Mouse (Mus musculus) forebrain, embryonic 11.5 days (tissue): ENCODE measurements around the gene Mcmbp. TPM values are rescaled to one million over a fixed set of nuclear protein-coding genes. Genes with fewer than 3 reads are reported as not detected.

Experiments
- ATAC-seq: fragments of 200-750 bp; cut with Nextera tagmentation; replicated peaks from 2 replicates; pipeline ENCODE4 v1.8.0; 2017; ENCODE audit warnings: moderate TSS enrichment; ENCODE audit not compliant: low FRiP score
- DNase-seq: peaks from one replicate; pipeline ENCODE4 v3.0.0-alpha.2; 2017; ENCODE audit warnings: low spot score
- H3K27ac ChIP-seq: fragments of 300-500 bp; sonication (generic); 2 replicates; pipeline ENCODE4 v1.5.1; 2014; ENCODE audit warnings: low read depth, low read length
- H3K27me3 ChIP-seq: fragments of 300-500 bp; sonication (generic); 2 replicates; pipeline ENCODE4 v1.6.1; 2014; ENCODE audit warnings: mild to moderate bottlenecking, low read length, mixed read lengths; ENCODE audit not compliant: control insufficient read depth, insufficient read depth
- H3K36me3 ChIP-seq: fragments of 300-500 bp; sonication (generic); 2 replicates; pipeline ENCODE4 v1.6.1; 2014; ENCODE audit warnings: mild to moderate bottlenecking, low read length, moderate library complexity, mixed read lengths; ENCODE audit not compliant: control insufficient read depth, insufficient read depth
- H3K4me1 ChIP-seq: fragments of 300-500 bp; sonication (generic); replicated peaks from 2 replicates; pipeline ENCODE4 v1.6.1; 2014; ENCODE audit warnings: low read length, mixed read lengths; ENCODE audit not compliant: control insufficient read depth, insufficient read depth
- H3K4me2 ChIP-seq: fragments of 300-500 bp; sonication (generic); 2 replicates; pipeline ENCODE4 v1.6.1; 2014; ENCODE audit warnings: low read depth, mild to moderate bottlenecking, low read length, moderate library complexity, mixed read lengths; ENCODE audit not compliant: severe bottlenecking
- H3K4me3 ChIP-seq: fragments of 300-500 bp; sonication (generic); 2 replicates; pipeline ENCODE4 v1.5.1; 2014; ENCODE audit warnings: low read depth, low read length
- H3K9ac ChIP-seq: fragments of 300-500 bp; sonication (generic); 2 replicates; pipeline ENCODE4 v1.6.1; 2014; ENCODE audit warnings: low read length
- H3K9me3 ChIP-seq: fragments of 300-500 bp; sonication (generic); 2 replicates; pipeline ENCODE4 v1.6.1; 2016; ENCODE audit warnings: low read length, mixed read lengths; ENCODE audit not compliant: control insufficient read depth
- WGBS: fragments of 180-500 bp; shearing (Covaris S2); extraction: QIAGEN DNeasy Blood & Tissue Kit; methylation state at CpG from one replicate; pipeline ENCODE4 v1.1.7; 2014; 5-methylcytosine and 5-hydroxymethylcytosine counted together
- polyA plus RNA-seq: library from polyadenylated mRNA; unstranded; fragments of >200 nt; fragmentation: Nextera tagmentation; extraction: Ambion mirVana; gene quantifications from 2 replicates; pipeline ENCODE4 v1.2.1, GENCODE M21; 2014

Gene Mcmbp
- polyA plus RNA-seq: 86.1 and 90.8 TPM in 2 replicates

DNA sequence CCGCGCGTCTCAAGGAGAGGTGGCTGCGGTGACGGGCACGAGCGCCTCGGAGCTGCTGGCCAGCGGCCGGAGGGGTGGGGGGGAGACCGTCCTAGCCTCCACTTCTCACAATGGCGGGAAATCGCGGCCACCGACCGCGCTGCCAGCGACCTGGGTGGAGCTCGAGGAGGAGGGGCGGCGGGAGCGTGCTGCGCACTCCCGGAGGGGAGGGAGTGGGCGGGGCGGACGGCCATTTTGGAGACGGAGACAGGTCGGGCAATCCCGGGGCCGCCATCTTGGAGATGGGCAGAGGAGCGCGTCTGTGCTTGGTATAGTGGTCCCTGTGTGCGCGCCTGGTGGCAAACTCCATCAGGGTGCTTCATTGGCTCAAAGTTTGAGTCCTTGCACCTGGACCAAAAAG is at the start of gene Mcmbp:
TSS of gene Mcmbp (minus strand) at position 162 of the 400 bp plus-strand sequence.
- DNase-seq: peak; percentile 99
- H3K9me3 ChIP-seq: no peaks in the 10 kb centered on the region
- peak within 1 kb of the TSS; percentile 97 for H3K9ac ChIP-seq
- ATAC-seq: peak; percentile 89
- no peaks in the 10 kb centered on the region; the same call in 1 of the 2 replicates for H3K4me1 ChIP-seq
- no peaks in the 10 kb centered on the region for H3K36me3 ChIP-seq
- H3K4me2 ChIP-seq: peak within 1 kb of the TSS; percentile 77
- WGBS: under 1% methylated on average over 32 of the region's 35 CpGs
- H3K27ac ChIP-seq: peak within 1 kb of the TSS; percentile 74
- peak within 1 kb of the TSS; percentile 99 for H3K4me3 ChIP-seq
- H3K27me3 ChIP-seq: no peaks in the 10 kb centered on the region

DNA sequence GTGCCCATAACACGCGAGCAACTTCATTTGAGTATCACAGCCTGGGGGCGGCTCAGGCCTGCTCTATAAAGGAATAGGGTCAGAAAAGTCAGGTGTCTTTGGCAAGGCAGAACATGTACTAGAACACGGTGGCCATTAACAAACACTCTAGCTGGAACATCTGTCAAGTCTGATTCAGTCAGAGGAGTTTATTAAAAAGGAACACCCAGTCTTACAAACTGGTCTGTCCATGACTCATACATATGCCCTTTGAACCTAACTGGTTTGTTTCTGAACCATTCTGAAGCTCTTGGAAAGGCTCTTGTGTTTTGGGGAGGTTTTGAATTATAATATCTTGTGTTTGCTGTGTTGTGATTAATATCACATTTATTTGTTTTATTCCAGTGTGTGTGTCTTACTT is 49.8 kb upstream of the Mcmbp start:
- 88% methylated on average over 4 of the region's 4 CpGs for WGBS

DNA sequence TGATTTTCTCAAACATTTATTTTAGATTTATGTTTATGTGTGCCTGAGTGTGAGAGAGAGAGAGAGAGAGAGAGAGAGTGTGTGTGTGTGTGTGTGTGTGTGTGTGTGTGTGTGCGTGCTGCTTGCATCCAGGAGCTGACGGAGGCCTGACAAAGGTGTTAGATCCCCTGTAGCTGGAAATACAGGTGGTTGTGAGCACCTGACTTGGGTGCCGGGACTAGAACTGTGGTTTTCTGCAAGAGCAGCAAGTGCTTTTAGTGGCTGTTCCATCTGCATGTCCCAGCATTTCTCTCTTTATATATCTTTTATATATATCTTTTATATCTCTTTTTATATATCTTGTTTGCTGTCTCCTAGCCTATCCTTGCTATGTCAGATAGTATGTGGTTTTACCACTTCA is 41.6 kb upstream of the Mcmbp start:
- Histone ChIP-seq H3K27ac (no peak overlapping the region), H3K27me3 (no peaks in the 10 kb centered on the region), H3K4me1 (no peaks in the 10 kb centered on the region), H3K36me3 (peaks cover 4% of the 10 kb centered on the region; the same call in 1 of the 2 replicates), H3K9me3 (no peaks in the 10 kb centered on the region), H3K4me2 (no peak overlapping the region), H3K9ac (no peak overlapping the region), H3K4me3 (no peak overlapping the region)
- DNase-seq (no peak), ATAC-seq (no peak)
- WGBS: 97% methylated on average over 3 of the region's 3 CpGs

More for the DNA sequence above, 49.8 kb upstream of the Mcmbp start:
- Histone ChIP-seq H3K4me1 (no peaks in the 10 kb centered on the region), H3K9me3 (no peaks in the 10 kb centered on the region), H3K36me3 (no peaks in the 10 kb centered on the region), H3K4me3 (no peak overlapping the region), H3K27me3 (no peaks in the 10 kb centered on the region), H3K27ac (no peak overlapping the region), H3K9ac (no peak overlapping the region), H3K4me2 (no peak overlapping the region)
- DNase-seq: no peak
- ATAC-seq: no peak

DNA sequence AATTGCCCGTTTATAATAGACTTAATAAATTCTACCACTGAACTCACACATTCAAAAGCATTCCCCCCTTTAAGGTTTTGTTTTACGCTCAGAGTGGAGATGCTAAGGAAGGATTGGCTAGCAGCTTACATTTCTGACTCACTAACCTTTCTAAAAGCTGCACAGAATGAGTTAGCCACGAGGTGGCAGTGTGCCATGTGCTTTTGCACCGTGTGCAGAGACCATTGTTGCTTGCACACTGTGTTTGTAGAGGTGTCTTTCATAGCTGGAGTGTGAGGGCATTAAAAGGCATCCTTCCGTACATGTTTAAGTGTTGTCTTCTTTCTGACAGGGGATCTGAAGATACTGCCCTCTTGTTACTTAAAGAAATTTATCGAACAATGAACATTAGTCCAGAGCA is 39.0 kb upstream of the Mcmbp start:
- H3K9ac ChIP-seq: no peak overlapping the region
- no peaks in the 10 kb centered on the region for H3K4me1 ChIP-seq
- H3K4me2 ChIP-seq: no peak overlapping the region
- ATAC-seq (0 out of 2 replicates have a peak, but pooled peaks have one; percentile 39), DNase-seq (peak; percentile 68)
- H3K27ac ChIP-seq: no peak overlapping the region
- H3K27me3 ChIP-seq: no peaks in the 10 kb centered on the region
- H3K4me3 ChIP-seq: no peak overlapping the region
- H3K36me3 ChIP-seq: peaks cover 4% of the 10 kb centered on the region; the same call in 1 of the 2 replicates
- 48% methylated on average over 6 of the region's 6 CpGs for WGBS
- no peaks in the 10 kb centered on the region for H3K9me3 ChIP-seq

DNA sequence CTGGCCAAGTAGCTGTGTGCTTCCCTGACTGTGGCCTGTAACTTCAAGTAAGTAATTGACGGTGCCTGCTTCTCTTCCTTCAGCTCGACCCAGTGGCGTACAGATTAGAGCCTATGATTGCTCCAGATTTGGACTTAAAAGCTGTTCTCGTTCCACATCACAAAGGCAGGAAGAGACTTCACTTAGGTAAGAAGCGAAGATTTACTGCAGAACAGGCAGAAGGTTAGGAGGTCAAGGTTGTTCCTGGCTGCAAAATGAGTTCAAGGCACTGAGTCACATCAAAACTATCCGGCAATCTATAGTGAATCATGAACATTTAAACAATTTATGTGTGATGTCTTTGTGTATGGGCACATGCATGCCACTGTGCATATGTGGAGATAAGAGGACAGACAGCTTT is 36.9 kb upstream of the Mcmbp start:
- no peak for ATAC-seq

DNA sequence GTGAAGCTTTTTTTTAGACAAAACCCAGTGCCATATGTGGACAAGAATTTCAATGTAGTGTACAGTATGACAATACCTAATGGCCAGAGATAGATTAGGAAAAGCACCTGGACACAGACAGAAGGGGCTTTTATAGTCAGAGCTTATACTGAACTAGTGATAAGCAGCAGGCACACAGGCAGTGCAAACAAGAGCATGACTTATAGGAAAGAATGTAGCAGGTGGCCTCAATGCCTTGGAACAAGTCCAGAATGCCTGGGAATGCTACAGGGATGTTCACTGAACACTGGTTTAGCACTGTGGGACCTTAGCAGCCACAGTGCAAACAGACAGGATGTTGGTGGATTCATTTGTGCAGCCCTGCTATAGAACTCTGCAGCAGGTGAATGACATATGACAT is 26.4 kb upstream of the Mcmbp start:
- DNase-seq: no peak
- H3K27ac ChIP-seq: no peak overlapping the region
- no peak overlapping the region for H3K9ac ChIP-seq
- H3K27me3 ChIP-seq: no peaks in the 10 kb centered on the region
- H3K4me1 ChIP-seq: no peaks in the 10 kb centered on the region
- no peak overlapping the region for H3K4me2 ChIP-seq
- H3K9me3 ChIP-seq: no peaks in the 10 kb centered on the region
- H3K4me3 ChIP-seq: no peak overlapping the region
- H3K36me3 ChIP-seq: peaks cover 16% of the 10 kb centered on the region; the same call in 1 of the 2 replicates
- no peak for ATAC-seq

More for the DNA sequence above, 36.9 kb upstream of the Mcmbp start:
- H3K9ac ChIP-seq: no peak overlapping the region
- H3K4me3 ChIP-seq: no peak overlapping the region
- no peak overlapping the region for H3K27ac ChIP-seq
- H3K36me3 ChIP-seq: peaks cover 4% of the 10 kb centered on the region; the same call in 1 of the 2 replicates
- no peaks in the 10 kb centered on the region for H3K9me3 ChIP-seq
- H3K4me2 ChIP-seq: no peak overlapping the region
- no peaks in the 10 kb centered on the region for H3K4me1 ChIP-seq
- DNase-seq: no peak
- H3K27me3 ChIP-seq: no peaks in the 10 kb centered on the region
- WGBS: 89% methylated on average over 6 of the region's 6 CpGs

DNA sequence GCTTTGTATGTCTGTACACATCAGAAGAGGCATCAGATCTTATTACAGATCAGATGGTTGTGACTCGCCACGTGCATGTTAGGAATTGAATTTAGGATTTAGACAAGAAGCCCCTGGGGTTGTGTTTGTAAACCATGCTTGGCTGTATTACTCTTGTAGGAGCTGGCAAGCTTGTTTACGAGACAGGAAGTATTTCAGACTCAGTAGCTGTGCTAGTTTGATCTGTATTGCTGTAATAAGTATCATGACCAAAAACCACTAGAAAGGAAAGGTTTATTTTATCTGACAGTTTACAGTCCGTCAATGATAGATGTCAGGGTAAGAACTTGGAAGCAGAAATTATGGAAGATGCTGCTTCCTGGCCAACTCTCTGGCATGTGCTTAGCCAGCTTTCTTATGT is 18.7 kb upstream of the Mcmbp start:
- Histone ChIP-seq H3K36me3 (peaks cover 12% of the 10 kb centered on the region), H3K9me3 (no peaks in the 10 kb centered on the region), H3K27ac (no peak overlapping the region), H3K4me3 (no peak overlapping the region), H3K4me2 (no peak overlapping the region), H3K9ac (no peak overlapping the region), H3K4me1 (no peaks in the 10 kb centered on the region), H3K27me3 (no peaks in the 10 kb centered on the region)
- ATAC-seq (no peak), DNase-seq (no peak)
- WGBS: 96% methylated on average over 4 of the region's 4 CpGs

DNA sequence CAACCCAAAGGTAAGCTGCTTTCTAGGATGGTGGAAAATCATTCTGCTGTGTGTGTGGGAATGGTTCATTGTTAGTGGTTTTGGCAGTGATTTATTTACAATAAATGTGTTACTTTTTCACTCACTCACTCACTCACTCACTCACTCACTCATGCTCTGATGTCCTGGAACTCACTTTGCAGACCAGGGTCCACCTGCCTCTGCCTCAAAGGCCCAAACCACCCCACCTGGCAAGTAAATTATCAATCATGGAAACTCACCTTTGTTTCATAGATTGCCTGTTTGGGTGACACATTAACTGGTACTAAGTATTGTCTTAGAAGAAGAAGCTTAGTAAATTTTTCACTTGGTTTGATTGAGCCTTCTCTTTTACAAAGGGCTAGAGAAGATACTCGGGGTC is 15.1 kb upstream of the Mcmbp start:
- Histone ChIP-seq H3K36me3 (peaks cover 14% of the 10 kb centered on the region), H3K4me1 (no peaks in the 10 kb centered on the region), H3K9me3 (no peaks in the 10 kb centered on the region), H3K4me2 (no peak overlapping the region), H3K9ac (no peak overlapping the region), H3K27me3 (no peaks in the 10 kb centered on the region), H3K27ac (no peak overlapping the region), H3K4me3 (no peak overlapping the region)
- DNase-seq: no peak
- no peak for ATAC-seq
- 100% methylated on average over 1 of the region's 1 CpGs for WGBS

DNA sequence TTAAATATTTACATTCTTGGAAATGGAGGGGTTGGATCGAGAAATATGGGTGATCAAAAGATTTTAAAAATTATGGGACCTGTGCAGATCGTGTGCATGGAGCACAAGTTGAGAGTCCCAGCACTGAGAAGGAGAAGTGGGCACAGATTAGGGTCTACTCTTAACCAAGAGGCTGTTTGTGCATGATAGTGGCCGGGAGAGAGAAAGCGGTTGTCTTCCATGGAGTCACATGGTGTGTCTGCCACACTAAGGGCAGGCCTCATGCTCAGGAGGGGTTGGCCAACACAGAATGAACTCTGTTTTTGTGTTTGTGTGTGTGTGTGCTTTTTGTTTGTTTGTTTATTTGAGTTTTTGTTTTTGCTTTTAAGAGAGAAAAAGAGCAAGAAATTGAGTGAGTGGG is 11.7 kb upstream of the Mcmbp start:
- DNase-seq: no peak
- no peaks in the 10 kb centered on the region for H3K9me3 ChIP-seq
- 89% methylated on average over 4 of the region's 4 CpGs for WGBS

More for the DNA sequence above, 11.7 kb upstream of the Mcmbp start:
- no peak for ATAC-seq
- Histone ChIP-seq H3K27ac (no peak overlapping the region), H3K36me3 (peaks cover 11% of the 10 kb centered on the region), H3K4me2 (no peak overlapping the region), H3K27me3 (no peaks in the 10 kb centered on the region), H3K4me1 (0 out of 2 replicates have a peak, but pooled peaks cover 3% of the 10 kb centered on the region), H3K9ac (no peak overlapping the region), H3K4me3 (no peak overlapping the region)
